Mouse (Mus musculus): ENCODE results near the gene Defb22. TPM values are rescaled to one million over a fixed set of nuclear protein-coding genes. Genes with fewer than 3 reads are reported as not detected.

Defb22 gene
- not detected for polyA plus RNA-seq (2017; shearing (Covaris generic))

DNA sequence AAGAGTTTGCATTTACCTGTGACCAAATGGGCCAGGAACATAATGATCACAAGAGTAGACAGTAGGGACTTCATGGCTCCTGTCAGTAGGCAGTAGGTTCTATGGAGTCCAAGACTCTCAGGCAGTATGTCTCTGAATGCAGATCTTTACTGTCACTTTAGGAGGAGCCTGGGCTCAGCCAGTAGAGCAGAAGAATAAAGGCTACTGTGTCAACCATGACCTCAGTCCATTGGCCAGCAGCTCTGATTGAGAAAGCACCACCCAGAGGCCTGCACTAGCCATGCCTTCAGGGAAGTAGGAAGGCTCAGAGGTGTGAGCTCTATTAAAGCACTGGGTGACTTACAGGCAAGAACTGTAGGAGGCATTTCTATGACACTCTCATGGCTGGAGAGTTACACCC, at the start of gene Defb22:
Defb22 (minus strand) TSS at position 101 of the 400 bp plus-strand sequence.

DNA sequence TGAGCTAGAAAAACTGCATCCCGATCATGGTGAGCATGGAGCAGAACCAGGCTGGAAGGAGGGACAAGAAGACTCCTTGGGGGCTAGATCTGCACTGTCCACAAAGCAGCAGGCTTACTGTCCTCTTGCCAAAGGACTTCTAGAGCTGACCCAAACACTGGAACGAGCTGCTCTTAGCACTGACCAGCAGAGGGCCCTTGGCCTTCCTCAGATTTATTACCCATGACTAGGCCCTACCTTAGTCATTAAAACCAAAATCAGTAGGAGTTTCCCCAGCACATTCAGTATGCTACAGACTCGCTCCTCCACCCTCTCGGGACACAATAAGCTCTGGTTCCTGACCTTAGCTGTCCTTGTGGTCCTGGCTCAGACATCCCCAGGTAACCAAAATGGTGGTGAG, 28.0 kb upstream of the Defb22 start, which contains the start of gene Defb28:
Defb28 (plus strand) TSS at position 275 of the 400 bp plus-strand sequence.

DNA sequence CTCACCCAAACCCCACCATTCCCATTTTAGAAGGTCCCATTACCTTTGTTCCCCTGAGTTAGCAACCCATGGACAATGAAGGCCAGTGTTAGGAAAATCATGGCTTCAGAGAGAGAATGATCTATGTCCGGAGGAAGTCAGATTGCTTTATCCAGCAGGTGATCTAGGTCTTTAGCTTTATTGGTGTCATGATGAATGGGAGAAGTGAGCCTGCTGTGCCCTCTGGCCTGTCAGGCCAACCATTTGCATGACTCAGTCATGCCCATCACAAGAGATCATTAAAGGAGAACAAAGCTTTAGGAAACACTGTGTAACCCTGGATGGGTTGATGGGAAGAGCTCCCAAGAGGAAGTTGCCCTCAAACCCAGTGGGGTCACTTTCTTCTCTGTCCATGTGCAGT, 21.7 kb upstream of the Defb22 start, which contains the start of gene Defb26:
Defb26 (minus strand) TSS at position 101 of the 400 bp plus-strand sequence.

DNA sequence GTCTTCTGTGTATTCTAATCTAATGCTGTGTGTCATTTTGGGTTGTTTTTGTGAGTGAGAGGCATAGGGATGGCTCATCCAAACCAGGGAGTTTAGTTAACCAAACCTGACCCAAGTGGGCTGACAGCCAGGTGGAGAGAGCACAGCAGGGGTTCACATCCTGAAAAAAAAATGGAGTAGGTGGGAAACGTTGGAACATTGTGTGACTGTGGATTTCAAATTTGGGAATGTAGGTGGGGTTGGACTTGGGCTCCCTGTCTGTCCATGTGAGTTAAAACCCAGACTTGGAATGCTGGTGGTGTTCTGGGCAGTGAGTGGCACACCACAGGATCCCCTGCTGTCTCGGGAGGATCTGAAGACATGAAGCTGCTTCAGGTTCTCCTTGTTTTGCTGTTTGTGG, 13.2 kb downstream of the Defb22 start, which contains the start of gene Defb20:
Defb20 (plus strand) TSS at position 301 of the 400 bp plus-strand sequence.

DNA sequence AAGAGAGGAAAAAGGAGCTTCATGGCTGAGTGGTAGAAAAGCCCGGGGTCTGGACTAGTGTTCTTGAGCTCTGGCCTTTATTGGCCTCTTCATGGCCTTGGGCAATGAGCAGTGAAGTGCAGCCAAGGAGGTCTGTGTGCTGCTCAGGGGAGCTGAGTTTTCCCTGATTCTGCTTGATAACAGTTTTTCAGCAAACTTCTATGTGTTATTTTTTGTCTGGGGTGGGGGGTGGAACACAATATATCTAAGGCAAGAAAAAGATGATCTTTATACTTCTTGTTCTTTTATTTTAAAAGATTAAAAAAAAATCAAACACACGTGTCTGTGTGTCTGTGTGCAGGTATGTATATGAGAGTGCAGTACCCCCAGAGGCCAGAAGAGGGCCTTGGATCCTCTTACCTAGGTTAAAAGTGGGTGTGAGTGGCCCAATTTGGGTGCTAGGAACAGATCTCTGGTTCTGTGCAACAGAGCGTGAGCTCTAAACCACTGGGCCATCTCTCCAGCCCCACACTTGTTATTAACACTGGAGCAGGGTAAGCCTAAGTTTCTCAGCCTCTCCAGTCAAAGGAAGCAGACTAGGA, 25.3 kb downstream of the Defb22 start, which contains the start of gene Defb23:
Defb23 (minus strand) TSS at position 51 of the 581 bp plus-strand sequence.

Other genes with a start within 250 kb of the Defb22 start
- 29.9 TPM for gene Tbc1d20, start 196.3 kb downstream of the Defb22 start, polyA plus RNA-seq (2017; shearing (Covaris generic))
- 309 TPM for gene Rbck1, start 157.5 kb downstream of the Defb22 start, polyA plus RNA-seq (2017; shearing (Covaris generic))
- 6.1 TPM for gene Trib3, start 146.1 kb downstream of the Defb22 start, polyA plus RNA-seq (2017; shearing (Covaris generic))
- gene Nrsn2, start 113.5 kb downstream of the Defb22 start, polyA plus RNA-seq (2017; shearing (Covaris generic)), result not detected
- not detected for gene Sox12, start 92.1 kb downstream of the Defb22 start, polyA plus RNA-seq (2017; shearing (Covaris generic))
- gene Zcchc3, start 75.1 kb downstream of the Defb22 start, polyA plus RNA-seq (2017; shearing (Covaris generic)), result 0.43 TPM
- 0.33 TPM for gene 6820408C15Rik, start 74.6 kb downstream of the Defb22 start, polyA plus RNA-seq (2017; shearing (Covaris generic))
- not detected for gene Defb23, start 25.5 kb downstream of the Defb22 start, polyA plus RNA-seq (2017; shearing (Covaris generic))
- not detected for gene Defb20, start 13.1 kb downstream of the Defb22 start, polyA plus RNA-seq (2017; shearing (Covaris generic))
- gene Defb26, start 21.6 kb upstream of the Defb22 start, polyA plus RNA-seq (2017; shearing (Covaris generic)), result not detected
- not detected for gene Defb28, start 28.1 kb upstream of the Defb22 start, polyA plus RNA-seq (2017; shearing (Covaris generic))
- not detected for gene Defb29, start 50.0 kb upstream of the Defb22 start, polyA plus RNA-seq (2017; shearing (Covaris generic))
- gene Gm17416, start 79.2 kb upstream of the Defb22 start, polyA plus RNA-seq (2017; shearing (Covaris generic)), result not detected
- not detected for gene Defb21, start 82.6 kb upstream of the Defb22 start, polyA plus RNA-seq (2017; shearing (Covaris generic))
- not detected for gene Defb19, start 90.2 kb upstream of the Defb22 start, polyA plus RNA-seq (2017; shearing (Covaris generic))
- not detected for gene Defb45, start 109.3 kb upstream of the Defb22 start, polyA plus RNA-seq (2017; shearing (Covaris generic))
- not detected for gene Defb36, start 114.2 kb upstream of the Defb22 start, polyA plus RNA-seq (2017; shearing (Covaris generic))
- gene Defb25, start 132.9 kb upstream of the Defb22 start, polyA plus RNA-seq (2017; shearing (Covaris generic)), result not detected
- gene Rem1, start 136.8 kb upstream of the Defb22 start, polyA plus RNA-seq (2017; shearing (Covaris generic)), result not detected
- gene H13, start 179.3 kb upstream of the Defb22 start, polyA plus RNA-seq (2017; shearing (Covaris generic)), result 39.0 TPM
- gene Mcts2, start 196.9 kb upstream of the Defb22 start, polyA plus RNA-seq (2017; shearing (Covaris generic)), result 2.4 TPM
- gene Id1, start 246.1 kb upstream of the Defb22 start, polyA plus RNA-seq (2017; shearing (Covaris generic)), result not detected